Mouse (Mus musculus) induced T-regulatory cell, adult 2 months (primary cell): ENCODE data around the gene 4932411N23Rik.
"Not testable (repeated sequence)": the region's sequence is repeated elsewhere in the genome, so short reads cannot be mapped to it uniquely, and the experiment has no call there.

ENCODE experiments used
- DNase-seq: peaks from one replicate; pipeline ENCODE4 v3.0.0-alpha.2; 2012; ENCODE audit warnings: low read depth

Gene 4932411N23Rik

GRCm38 (mm10) chrX:126815768-126816167 lies at the start of gene 4932411N23Rik:
Gene 4932411N23Rik (minus strand): TSS chrX:126815868.
- no peak for DNase-seq

GRCm38 (mm10) chrX:126779895-126780294 lies 35.8 kb downstream of the 4932411N23Rik start:
- DNase-seq = no peak

- peak; percentile 1 for DNase-seq
These were observed 38.0 kb downstream of the 4932411N23Rik start for GRCm38 (mm10) chrX:126777643-126778042.

GRCm38 (mm10) chrX:126774846-126775245 lies 40.8 kb downstream of the 4932411N23Rik start:
- not testable (repeated sequence) for DNase-seq

GRCm38 (mm10) chrX:126773511-126773910 lies 42.2 kb downstream of the 4932411N23Rik start:
- DNase-seq = not testable (repeated sequence)
